Mouse (Mus musculus): ENCODE data around the gene Pold2.

DNA sequence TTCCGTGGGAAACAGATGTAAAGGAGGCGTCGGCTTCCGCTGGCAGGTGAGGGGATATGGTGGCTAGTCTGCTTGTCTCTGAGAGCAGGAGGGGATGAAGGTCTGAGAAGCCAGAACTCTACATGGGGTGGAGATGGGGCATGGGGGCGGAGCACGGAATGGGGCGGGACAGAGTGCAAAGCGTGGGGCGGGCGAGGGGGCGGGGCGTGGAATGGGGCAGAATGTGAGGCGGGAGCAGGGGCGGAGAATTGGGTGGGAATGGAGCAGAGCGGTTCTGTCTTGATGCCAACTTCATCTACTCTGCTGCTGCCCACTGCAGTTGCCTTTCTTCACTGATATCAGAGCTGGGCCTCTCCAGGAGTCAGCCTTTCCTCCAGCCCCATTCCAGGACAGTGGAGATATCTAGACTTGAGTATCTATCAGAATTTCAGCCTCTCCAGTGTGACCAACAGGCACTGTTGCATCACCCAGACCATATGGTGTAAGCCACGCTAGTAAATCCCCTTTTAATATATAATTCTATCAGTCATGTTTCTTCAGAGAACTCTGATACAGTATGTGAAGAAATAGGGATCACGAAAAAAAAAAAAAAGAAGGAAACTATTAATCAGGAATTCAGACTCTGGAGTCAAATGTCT is 42.4 kb upstream of the Pold2 start:
- TF ChIP-seq CTCF (IDR thresholded peaks at IDR 0.05; ENCODE audit: borderline replicate concordance, extremely low read depth, insufficient read depth, insufficient read length): no peak
- TF ChIP-seq POLR2A (IDR thresholded peaks at IDR 0.05; ENCODE audit: borderline replicate concordance, extremely low read depth, insufficient read depth, insufficient read length, poor library complexity, severe bottlenecking): no peak
